ENCODE assay signal across 9 mouse cellular contexts in the genomic region with DNA sequence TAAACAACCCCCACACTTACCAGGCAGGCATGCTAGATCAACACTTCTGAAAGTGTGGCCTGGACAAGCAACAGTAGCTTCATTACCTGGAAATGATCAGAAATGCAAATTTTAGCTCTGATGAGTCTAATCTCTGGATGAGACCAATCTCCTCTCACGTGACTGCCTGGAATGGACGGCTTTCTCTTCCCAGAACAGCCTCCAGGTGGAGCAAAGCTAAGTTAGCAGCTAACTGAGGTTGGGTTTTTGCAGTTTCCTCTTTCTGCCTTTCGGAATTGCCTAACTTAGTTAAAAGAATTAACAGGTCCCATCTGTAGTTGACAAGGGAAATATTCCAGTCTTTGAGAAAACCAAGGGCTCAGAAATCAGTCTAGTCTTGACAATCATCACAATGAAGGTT. TPM values are rescaled to one million over a fixed set of nuclear protein-coding genes. Genes with fewer than 3 reads are reported as not detected.
DNase-seq lines count a peak whose midpoint lies in the region; ATAC-seq and TF ChIP-seq lines count a peak whose summit lies in the region.
"Had no signal": no experiment of that assay in that cellular context is flagged by ENCODE, and none has a peak within 500 bp of the region (broad histone marks: within the 10 kb centered on the region; RNA-seq: fewer than 3 reads in every experiment).

No protein-coding gene starts in this region.

- in situ Hi-C loops in Patski (cut with MboI; ENCODE audit: low pct_unique_long_range_greater_than_20kb), result loop anchor here (5.0 to 10.0 kb wide), 3 partner anchors 162 to 795 kb away; no protein-coding TSS in a partner anchor

- no peaks in the 10 kb centered on the region for H3K9me3 ChIP-seq in liver, embryonic 12.5 days (replicated peaks)
- no peaks in the 10 kb centered on the region for H3K9me3 ChIP-seq in hindbrain, embryonic 12.5 days (replicated peaks)
- H3K9me3 ChIP-seq: limb, embryonic 15.5 days had no signal

- CTCF ChIA-PET in Patski (lab: Charles Lee), result interaction anchor here (1.0 to 5.3 kb wide), 6 partner anchors 129 to 191 kb away, joined by 3 to 108 read pairs (median 4); no protein-coding TSS in a partner anchor

- no peak overlapping the region for H3K4me3 ChIP-seq in liver, adult 2 months (ENCODE audit: insufficient read depth, low read depth, low read length)
- no peak overlapping the region for H3K4me3 ChIP-seq in liver, embryonic 12.5 days
- H3K4me3 ChIP-seq in hindbrain, embryonic 12.5 days, result no peak overlapping the region
- H3K4me3 ChIP-seq: limb, embryonic 15.5 days had no signal

- POLR2A ChIA-PET in Patski (lab: Charles Lee), result interaction anchor here (1.3 kb wide), 1 partner anchor 162 kb away, joined by 3 read pairs; no protein-coding TSS in a partner anchor

- DNase-seq in embryo, embryonic 10 days (ENCODE audit: low spot score), result peak; percentile 20
- no peak for DNase-seq in embryo, embryonic 9.5 days (ENCODE audit: extremely low spot score)
- no peak for DNase-seq in liver, adult 2 months (ENCODE audit: extremely low read depth, low read depth, low spot score)
- no peak for DNase-seq in Patski (ENCODE audit: low read depth, low spot score)
- DNase-seq in cerebellum, adult 8-10 months, result no peak

- H3K27me3 ChIP-seq in liver, adult 2 months (ENCODE audit: control insufficient read depth, insufficient read depth, low read length), result no peaks in the 10 kb centered on the region
- no peaks in the 10 kb centered on the region for H3K27me3 ChIP-seq in liver, embryonic 12.5 days (replicated peaks)
- no peaks in the 10 kb centered on the region for H3K27me3 ChIP-seq in Patski
- no peaks in the 10 kb centered on the region for H3K27me3 ChIP-seq in hindbrain, embryonic 12.5 days
- H3K27me3 ChIP-seq: limb, embryonic 15.5 days had no signal

- H3K27ac ChIP-seq in liver, adult 2 months (replicated peaks; ENCODE audit: insufficient read depth, low read depth, low read length), result no peak overlapping the region
- no peak overlapping the region for H3K27ac ChIP-seq in liver, embryonic 12.5 days
- no peak overlapping the region for H3K27ac ChIP-seq in hindbrain, embryonic 12.5 days
- H3K27ac ChIP-seq: limb, embryonic 15.5 days had no signal

- TF ChIP-seq POLR2A in liver, adult 2 months (IDR thresholded peaks at IDR 0.05; ENCODE audit: extremely low read depth, insufficient read depth, low read length), result no peak

- H3K36me3 ChIP-seq in liver, adult 2 months (ENCODE audit: control insufficient read depth, insufficient read depth, low read length), result no peaks in the 10 kb centered on the region
- H3K36me3 ChIP-seq in liver, embryonic 12.5 days, result no peaks in the 10 kb centered on the region
- no peaks in the 10 kb centered on the region for H3K36me3 ChIP-seq in hindbrain, embryonic 12.5 days
- H3K36me3 ChIP-seq: limb, embryonic 15.5 days had no signal

- H3K9ac ChIP-seq in liver, adult 2 months (ENCODE audit: low read depth, low read length), result no peak overlapping the region
- H3K9ac ChIP-seq in liver, embryonic 12.5 days, result no peak overlapping the region
- H3K9ac ChIP-seq in hindbrain, embryonic 12.5 days, result no peak overlapping the region
- H3K9ac ChIP-seq: limb, embryonic 15.5 days had no signal

- no peaks in the 10 kb centered on the region for H3K79me2 ChIP-seq in liver, adult 2 months (ENCODE audit: control insufficient read depth, insufficient read depth, low read length)

- WGBS in liver, adult 2 months, result 17% methylated on average over 3 of the region's 3 CpGs
- WGBS in liver, embryonic 12.5 days (ENCODE audit: insufficient replicate concordance), result 9% methylated on average over 3 of the region's 3 CpGs
- WGBS in hindbrain, embryonic 12.5 days, result 57% methylated on average over 3 of the region's 3 CpGs

- H3K4me1 ChIP-seq in liver, adult 2 months (ENCODE audit: control insufficient read depth, insufficient read depth, low read length), result no peaks in the 10 kb centered on the region
- H3K4me1 ChIP-seq in liver, embryonic 12.5 days, result no peaks in the 10 kb centered on the region
- no peaks in the 10 kb centered on the region for H3K4me1 ChIP-seq in hindbrain, embryonic 12.5 days
- H3K4me1 ChIP-seq: limb, embryonic 15.5 days had no signal

- H3K4me2 ChIP-seq in liver, embryonic 12.5 days, result no peak overlapping the region
- no peak overlapping the region for H3K4me2 ChIP-seq in hindbrain, embryonic 12.5 days (replicated peaks)
- H3K4me2 ChIP-seq: limb, embryonic 15.5 days had no signal

- TF ChIP-seq CTCF in liver, adult 2 months (IDR thresholded peaks at IDR 0.05; ENCODE audit: low read depth, low read length), result peak; percentile 15; the same call in 1 of the 2 replicates
- TF ChIP-seq CTCF in Patski (IDR thresholded peaks at IDR 0.05), result peak; percentile 60

- no peak for ATAC-seq in liver, embryonic 12.5 days
- no peak for ATAC-seq in Patski
- ATAC-seq in megakaryocyte, adult 5-6 weeks (ENCODE audit: poor library complexity, severe bottlenecking), result peak; percentile 81
- ATAC-seq in hindbrain, embryonic 12.5 days (ENCODE audit: low FRiP score), result no peak

RNA-seq across cellular contexts. Expression of gene Ptger2, which starts 8.1 kb away (rescaled TPM):
- total RNA-seq in liver, adult 2 months (2014; rRNA removed), result 1.0 and 1.2 TPM in 2 replicates
- polyA plus RNA-seq in liver, adult 2 months (2012; rRNA removed), result 0.93 and 1.1 TPM in 2 replicates
- 0.39 and 0.50 TPM in 2 replicates for polyA plus RNA-seq in liver, embryonic 12.5 days (2016; fragmentation: Nextera tagmentation; extraction: Ambion mirVana)
- 0.09 TPM for polyA plus RNA-seq in Patski (2021)
- 7.2 and 8.8 TPM in 2 replicates for total RNA-seq in megakaryocyte, adult 5-6 weeks (2015)
- 4.9 and 6.7 TPM in 2 replicates for total RNA-seq in megakaryocyte, adult 5-6 weeks (2017)
- polyA plus RNA-seq in hindbrain, embryonic 12.5 days (2016; fragmentation: Nextera tagmentation; extraction: Ambion mirVana), result 0.10 and 0.27 TPM in 2 replicates
